Mouse (Mus musculus): ENCODE measurements around the gene Gm3488.
"Not testable (repeated sequence)": the region's sequence is repeated elsewhere in the genome, so short reads cannot be mapped to it uniquely, and the experiment has no call there.

Gm3488 gene

DNA sequence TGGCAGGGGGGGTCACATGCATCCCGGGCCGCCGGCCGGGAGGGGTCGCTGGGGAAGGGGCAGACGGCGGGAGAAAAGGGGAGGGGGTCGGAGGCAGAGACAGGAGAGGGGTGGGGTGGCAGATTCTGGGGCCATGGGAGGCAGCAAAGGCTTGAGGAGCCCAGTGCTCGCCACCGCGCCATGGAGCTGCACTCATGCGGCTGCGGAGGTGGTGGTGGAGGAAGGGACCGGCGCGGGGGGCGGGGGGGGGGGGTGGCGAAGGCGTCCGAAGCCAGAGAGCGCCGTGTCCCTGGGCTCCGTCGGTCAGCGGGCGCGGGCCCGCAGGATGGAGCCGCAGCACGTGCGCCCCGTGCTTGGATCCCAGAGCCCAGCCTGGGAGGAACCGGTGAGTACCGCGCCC lies at the start of gene Gm3488:
Gm3488 (plus strand) TSS at position 301 of the 400 bp plus-strand sequence.
- DNase-seq = not testable (repeated sequence)

GRCm38 (mm10) chr14:5455367-5455766 lies 46.1 kb upstream of the Gm3488 start, which contains the start of gene Gm3194:
Gene Gm3194, minus strand, starts transcription at chr14:5455467.
- DNase-seq = not testable (repeated sequence)

- not testable (repeated sequence) for DNase-seq
Observed at GRCm38 (mm10) chr14:5460469-5460868, 41.0 kb upstream of the Gm3488 start.

DNA sequence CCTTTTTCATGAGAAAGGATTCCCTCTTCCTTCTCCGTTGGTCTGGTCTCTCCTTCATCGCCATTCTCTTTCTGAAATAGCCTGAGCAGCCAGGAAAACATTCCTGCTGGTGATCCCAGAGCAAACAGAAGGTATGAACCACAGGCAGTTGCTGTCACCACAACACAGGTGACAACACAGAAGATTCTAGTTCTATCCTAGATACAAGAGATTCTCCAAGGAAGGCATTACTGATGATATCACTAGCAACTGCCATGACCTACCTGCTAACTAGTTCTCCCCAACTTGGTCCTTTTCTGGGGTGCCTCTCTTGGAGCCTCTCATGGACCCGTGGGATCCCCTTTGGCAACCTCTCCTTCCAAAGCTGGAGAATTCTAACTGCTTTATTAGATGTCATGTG lies 23.7 kb upstream of the Gm3488 start, which contains the start of gene Gm8246:
Gm8246 (minus strand) TSS at position 101 of the 400 bp plus-strand sequence.
- not testable (repeated sequence) for DNase-seq

- DNase-seq = not testable (repeated sequence)
Observed at GRCm38 (mm10) chr14:5483907-5484306, 17.6 kb upstream of the Gm3488 start, which contains the start of gene Gm3187. Gene Gm3187, plus strand, starts transcription at chr14:5484207.

GRCm38 (mm10) chr14:5538196-5538595 lies 36.7 kb downstream of the Gm3488 start, which contains the start of gene Gm3532:
Gene Gm3532, plus strand, starts transcription at chr14:5538496.
- DNase-seq = not testable (repeated sequence)

All from spleen, adult 18-20 months (tissue).